Mouse (Mus musculus) kidney, adult 2 months (tissue): ENCODE measurements around the gene Hcn2. TPM values are rescaled to one million over a fixed set of nuclear protein-coding genes. Genes with fewer than 3 reads are reported as not detected.

Experiments
- DNase-seq: peaks from one replicate; pipeline ENCODE4 v3.0.0; 2021
- H3K27ac ChIP-seq: fragments of 200-500 bp; 2 replicates; pipeline ENCODE4 v1.5.1; 2012; ENCODE audit warnings: low read depth, low read length, control low read depth, inconsistent platforms; ENCODE audit not compliant: insufficient read depth
- H3K27me3 ChIP-seq: fragments of 200-500 bp; replicated peaks from 2 replicates; pipeline ENCODE4 v1.6.1; 2012; ENCODE audit warnings: mild to moderate bottlenecking, moderate library complexity, low read length, inconsistent platforms; ENCODE audit not compliant: control insufficient read depth, insufficient read depth
- H3K36me3 ChIP-seq: fragments of 200-500 bp; 2 replicates; pipeline ENCODE4 v1.6.1; 2012; ENCODE audit warnings: mild to moderate bottlenecking, moderate library complexity, low read length, inconsistent platforms; ENCODE audit not compliant: control insufficient read depth, insufficient read depth
- H3K4me1 ChIP-seq: fragments of 200-500 bp; 2 replicates; pipeline ENCODE4 v1.6.1; 2011; ENCODE audit warnings: low read length; ENCODE audit not compliant: control insufficient read depth, insufficient read depth
- H3K4me3 ChIP-seq: fragments of 200-500 bp; 2 replicates; pipeline ENCODE4 v1.5.1; 2011; ENCODE audit warnings: mild to moderate bottlenecking, low read depth, low read length, control low read depth; ENCODE audit not compliant: insufficient read depth
- CTCF ChIP-seq: fragments of 200-500 bp; conservative IDR thresholded peaks from 2 replicates; pipeline ENCODE4 v1.5.1; 2011; ENCODE audit warnings: low read depth, mild to moderate bottlenecking, control low read depth, low read length, moderate library complexity, mixed read lengths; ENCODE audit not compliant: insufficient read depth, insufficient read length
- POLR2A ChIP-seq: fragments of 200-500 bp; IDR thresholded peaks from one replicate; pipeline ENCODE4 v1.6.1; 2011; ENCODE audit warnings: low read depth, low read length, control low read depth
- WGBS: fragments of 180-500 bp; shearing (Covaris S2); methylation state at CpG from one replicate; pipeline ENCODE4 v1.1.7; 2018; 5-methylcytosine and 5-hydroxymethylcytosine counted together
- polyA plus RNA-seq: library from polyadenylated mRNA; depleted of rRNA; stranded (reverse); fragments of >200 nt; gene quantifications from 2 replicates; pipeline ENCODE4 v1.2.3, GENCODE M21; 2012

The Hcn2 gene
- polyA plus RNA-seq, 1 experiment = 1.5 TPM

- Histone ChIP-seq H3K27ac (no peak within 1 kb of the TSS), H3K4me1 (peaks cover 3% of the 10 kb centered on the region; the same call in 1 of the 2 replicates), H3K36me3 (no peaks in the 10 kb centered on the region), H3K27me3 (no peaks in the 10 kb centered on the region), H3K4me3 (no peak within 1 kb of the TSS)
- DNase-seq = no peak
- no peak for TF ChIP-seq POLR2A
- TF ChIP-seq CTCF = no peak
- WGBS = 79% methylated on average over 4 of the region's 4 CpGs
Observed at GRCm38 (mm10) chr10:79688720-79689119, 27.7 kb upstream of the Hcn2 start, which contains the start of gene Gzmm. Gene Gzmm (plus strand): TSS chr10:79689020.

- no peak overlapping the region for H3K27ac ChIP-seq
- no peaks in the 10 kb centered on the region for H3K4me1 ChIP-seq
- 88% methylated on average over 3 of the region's 3 CpGs for WGBS
- no peak for DNase-seq
- no peaks in the 10 kb centered on the region for H3K36me3 ChIP-seq
- TF ChIP-seq POLR2A (no peak), CTCF (no peak)
- no peak overlapping the region for H3K4me3 ChIP-seq
- H3K27me3 ChIP-seq = no peaks in the 10 kb centered on the region
Observed at GRCm38 (mm10) chr10:79689178-79689577, 27.3 kb upstream of the Hcn2 start.

DNA sequence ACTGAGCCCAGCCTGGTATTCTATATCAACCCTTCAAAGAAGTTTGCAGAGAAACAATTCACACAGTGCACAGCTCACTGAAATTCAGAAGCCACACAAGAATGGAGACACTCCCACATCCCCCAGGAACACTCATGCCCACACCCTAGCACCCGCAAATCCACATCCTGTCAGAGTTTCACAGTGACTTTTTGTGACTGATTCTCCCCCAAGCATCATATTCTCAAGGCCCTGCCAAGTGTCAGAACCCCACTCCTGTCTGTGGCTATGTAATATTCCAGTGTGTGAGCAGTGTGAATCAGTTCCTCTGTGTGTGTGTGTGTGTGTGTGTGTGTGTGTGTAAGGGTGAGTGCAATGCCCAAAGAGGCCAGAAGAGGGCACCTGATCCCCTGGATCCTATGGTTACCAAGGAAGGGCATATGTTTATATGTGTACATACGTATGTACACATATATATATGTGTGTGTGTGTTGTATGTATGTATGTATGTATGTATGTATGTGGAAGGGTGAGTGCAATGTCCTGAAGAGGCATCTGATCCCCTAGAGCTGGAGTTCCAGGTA is 24.4 kb upstream of the Hcn2 start:
- Histone ChIP-seq H3K27me3 (no peaks in the 10 kb centered on the region), H3K4me1 (no peaks in the 10 kb centered on the region), H3K4me3 (no peak overlapping the region), H3K36me3 (no peaks in the 10 kb centered on the region), H3K27ac (no peak overlapping the region)
- WGBS = 98% methylated on average over 2 of the region's 2 CpGs
- TF ChIP-seq POLR2A (no peak), CTCF (no peak)
- DNase-seq = no peak

- 78% methylated on average over 12 of the region's 12 CpGs for WGBS
- TF ChIP-seq POLR2A = no peak
- TF ChIP-seq CTCF = no peak
- Histone ChIP-seq H3K4me3 (no peak overlapping the region), H3K36me3 (no peaks in the 10 kb centered on the region), H3K4me1 (no peaks in the 10 kb centered on the region), H3K27ac (no peak overlapping the region), H3K27me3 (no peaks in the 10 kb centered on the region)
- no peak for DNase-seq
Observed at GRCm38 (mm10) chr10:79693580-79694378, 22.7 kb upstream of the Hcn2 start.

DNA sequence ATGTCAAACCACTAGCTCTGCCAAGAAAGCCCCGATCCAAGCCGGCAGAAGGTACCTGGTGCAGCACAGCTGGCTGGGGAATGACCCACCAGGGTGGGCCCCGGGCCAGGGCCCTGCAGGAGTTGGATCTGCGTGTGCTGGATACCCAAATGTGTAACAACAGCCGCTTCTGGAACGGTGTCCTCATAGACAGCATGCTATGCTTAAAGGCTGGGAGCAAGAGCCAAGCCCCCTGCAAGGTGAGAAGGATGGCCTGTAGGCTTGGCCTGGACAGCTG is 22.1 kb upstream of the Hcn2 start:
- no peaks in the 10 kb centered on the region for H3K4me1 ChIP-seq
- no peaks in the 10 kb centered on the region for H3K36me3 ChIP-seq
- H3K27me3 ChIP-seq = no peaks in the 10 kb centered on the region
- H3K27ac ChIP-seq = no peak overlapping the region
- 83% methylated on average over 6 of the region's 6 CpGs for WGBS
- no peak for DNase-seq
- no peak for TF ChIP-seq CTCF
- no peak for TF ChIP-seq POLR2A
- H3K4me3 ChIP-seq = no peak overlapping the region

GRCm38 (mm10) chr10:79695231-79696128 is 21.0 kb upstream of the Hcn2 start:
- TF ChIP-seq CTCF (peak; percentile 93), POLR2A (no peak)
- no peak overlapping the region for H3K27ac ChIP-seq
- no peaks in the 10 kb centered on the region for H3K36me3 ChIP-seq
- H3K4me1 ChIP-seq = no peaks in the 10 kb centered on the region
- DNase-seq = peak; percentile 80
- WGBS = 44% methylated on average over 13 of the region's 13 CpGs
- no peak overlapping the region for H3K4me3 ChIP-seq
- H3K27me3 ChIP-seq = no peaks in the 10 kb centered on the region
